Mouse (Mus musculus) G1E (cell line): Measurements from ENCODE around the gene Snrk.

Experiments used
- CTCF ChIP-seq: IDR thresholded peaks from 2 replicates; pipeline ENCODE4 v1.5.1; 2012; ENCODE audit warnings: low read depth, low read length, inconsistent platforms, mixed read lengths
- GATA1 ChIP-seq: IDR thresholded peaks from 2 replicates; pipeline ENCODE4 v1.6.1; 2012; ENCODE audit warnings: borderline replicate concordance, low read length, inconsistent platforms, mixed read lengths

GRCm38 (mm10) chr9:122128686-122129085 is 11.6 kb downstream of the Snrk start:
- TF ChIP-seq GATA1 (no peak), CTCF (no peak)
